Mouse (Mus musculus): ENCODE data around the gene U2af1l4. TPM values are rescaled to one million over a fixed set of nuclear protein-coding genes. Genes with fewer than 3 reads are reported as not detected.
A peak's percentile ranks its signal among the peaks of the same experiment; 100 is the strongest.

Gene U2af1l4
- polyA plus RNA-seq, 1 experiment: 131 TPM

GRCm38 (mm10) chr7:30585170-30585569, 22.1 kb downstream of the U2af1l4 start:
- no peak for DNase-seq (ENCODE audit: extremely low spot score in 1 of 2, low spot score in 1 of 2)

GRCm38 (mm10) chr7:30586455-30587020, 23.4 kb downstream of the U2af1l4 start:
- no peak for DNase-seq (ENCODE audit: extremely low spot score in 1 of 2, low spot score in 1 of 2)

- peak in 1 of 2 experiments; percentile 30 for DNase-seq (ENCODE audit: extremely low spot score in 1 of 2, low spot score in 1 of 2)
Observed at GRCm38 (mm10) chr7:30587842-30588667, 25.0 kb downstream of the U2af1l4 start.

- DNase-seq (ENCODE audit: extremely low spot score in 1 of 2, low spot score in 1 of 2): peak; percentile 93 to 96
Observed at GRCm38 (mm10) chr7:30588676-30589434, 25.8 kb downstream of the U2af1l4 start, which contains the start of gene Kmt2b. Gene Kmt2b, minus strand, starts transcription at chr7:30588726.

- DNase-seq (ENCODE audit: extremely low spot score in 1 of 2, low spot score in 1 of 2): peak; percentile 48 to 85
Observed at GRCm38 (mm10) chr7:30589435-30590301, 26.6 kb downstream of the U2af1l4 start.

- no peak for DNase-seq (ENCODE audit: extremely low spot score in 1 of 2, low spot score in 1 of 2)
Observed at GRCm38 (mm10) chr7:30590927-30591604, 28.0 kb downstream of the U2af1l4 start.

- DNase-seq (ENCODE audit: extremely low spot score in 1 of 2, low spot score in 1 of 2): no peak
Observed at GRCm38 (mm10) chr7:30591605-30591951, 28.5 kb downstream of the U2af1l4 start.

GRCm38 (mm10) chr7:30592772-30593423, 29.8 kb downstream of the U2af1l4 start:
- no peak for DNase-seq (ENCODE audit: extremely low spot score in 1 of 2, low spot score in 1 of 2)

GRCm38 (mm10) chr7:30593579-30594509, 30.7 kb downstream of the U2af1l4 start:
- no peak for DNase-seq (ENCODE audit: extremely low spot score in 1 of 2, low spot score in 1 of 2)

- DNase-seq (ENCODE audit: extremely low spot score in 1 of 2, low spot score in 1 of 2): no peak
Observed at GRCm38 (mm10) chr7:30594510-30595024, 31.5 kb downstream of the U2af1l4 start.

GRCm38 (mm10) chr7:30596093-30596492, 33.0 kb downstream of the U2af1l4 start:
- no peak for DNase-seq (ENCODE audit: extremely low spot score in 1 of 2, low spot score in 1 of 2)

GRCm38 (mm10) chr7:30596811-30597210, 33.7 kb downstream of the U2af1l4 start:
- DNase-seq (ENCODE audit: extremely low spot score in 1 of 2, low spot score in 1 of 2): no peak

GRCm38 (mm10) chr7:30598786-30599185, 35.7 kb downstream of the U2af1l4 start, which contains the start of gene Zbtb32:
Gene Zbtb32, minus strand, starts transcription at chr7:30598909.
- DNase-seq (ENCODE audit: extremely low spot score in 1 of 2, low spot score in 1 of 2): no peak

- DNase-seq (ENCODE audit: extremely low spot score in 1 of 2, low spot score in 1 of 2): peak; percentile 86 to 93
Observed at GRCm38 (mm10) chr7:30599933-30600353, 36.8 kb downstream of the U2af1l4 start.

- no peak for DNase-seq (ENCODE audit: extremely low spot score in 1 of 2, low spot score in 1 of 2)
Observed at GRCm38 (mm10) chr7:30600651-30601050, 37.5 kb downstream of the U2af1l4 start.

- no peak for DNase-seq (ENCODE audit: extremely low spot score in 1 of 2, low spot score in 1 of 2)
Observed at GRCm38 (mm10) chr7:30602583-30602982, 39.5 kb downstream of the U2af1l4 start.

GRCm38 (mm10) chr7:30604424-30604823, 41.3 kb downstream of the U2af1l4 start:
- DNase-seq (ENCODE audit: extremely low spot score in 1 of 2, low spot score in 1 of 2): no peak

GRCm38 (mm10) chr7:30604944-30605343, 41.8 kb downstream of the U2af1l4 start:
- DNase-seq (ENCODE audit: extremely low spot score in 1 of 2, low spot score in 1 of 2): no peak

Data from frontal cortex, adult 2 months (tissue).